Mouse (Mus musculus): ENCODE data around the gene Wdr95.

GRCm38 (mm10) chr5:149589932-149590331 lies 61.5 kb downstream of the Wdr95 start:
- no peak for TF ChIP-seq CTCF (IDR thresholded peaks at IDR 0.05)
- TF ChIP-seq POLR2A (IDR thresholded peaks at IDR 0.05; ENCODE audit: insufficient read depth, low read depth, low read length) = no peak
- TF ChIP-seq EP300 (IDR thresholded peaks at IDR 0.05; ENCODE audit: insufficient read depth, low read depth, low read length) = no peak

Data from heart, adult 2 months (tissue).